Mouse (Mus musculus): ENCODE measurements around the gene Gtf3c6. TPM values are rescaled to one million over a fixed set of nuclear protein-coding genes. Genes with fewer than 3 reads are reported as not detected.

Gtf3c6 gene
- polyA plus RNA-seq, 1 experiment from 2014 or later, result 25.5 TPM

DNA sequence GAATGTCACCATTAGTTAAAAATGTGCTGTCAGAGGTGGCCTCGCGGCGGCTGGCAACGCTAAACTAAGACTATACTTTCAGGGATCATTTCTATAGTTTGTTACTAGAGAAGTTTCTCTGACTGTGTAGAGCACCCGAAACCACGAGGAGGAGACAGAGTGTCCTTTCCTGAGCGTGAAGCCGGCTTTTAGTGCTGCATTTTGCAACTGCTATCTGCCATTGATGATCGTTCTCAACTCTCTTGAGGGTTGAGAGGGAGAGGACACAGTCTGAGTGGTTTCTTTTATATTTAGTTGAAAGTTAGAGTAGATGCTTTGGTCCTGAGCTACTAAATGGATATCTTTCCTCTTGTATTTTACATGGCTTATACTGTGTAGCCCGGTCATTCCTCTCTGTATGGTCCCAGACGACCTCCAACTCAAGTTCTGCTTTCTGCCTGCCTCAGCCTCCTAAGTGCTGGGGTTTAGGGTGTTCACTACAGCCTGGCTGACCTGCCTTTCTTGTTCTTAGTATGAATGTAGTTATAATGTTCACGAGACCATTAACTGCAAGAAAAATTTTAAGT lies 576 bp upstream of the Gtf3c6 start:
- Histone ChIP-seq H3K27me3 (no peaks in the 10 kb centered on the region), H3K4me1 (replicated peaks) (peaks cover 40% of the 10 kb centered on the region), H3K9ac (peak overlapping the region; percentile 83), H3K4me3 (replicated peaks) (peak overlapping the region; percentile 83), H3K4me2 (peak overlapping the region; percentile 86), H3K27ac (replicated peaks) (peak overlapping the region; percentile 92), H3K9me3 (replicated peaks) (no peaks in the 10 kb centered on the region), H3K36me3 (replicated peaks) (peaks cover 11% of the 10 kb centered on the region)
- 0% methylated on average over 12 of the region's 12 CpGs for WGBS (ENCODE audit: insufficient replicate concordance)
- peak; percentile 84 for ATAC-seq (ENCODE audit: insufficient read depth)

DNA sequence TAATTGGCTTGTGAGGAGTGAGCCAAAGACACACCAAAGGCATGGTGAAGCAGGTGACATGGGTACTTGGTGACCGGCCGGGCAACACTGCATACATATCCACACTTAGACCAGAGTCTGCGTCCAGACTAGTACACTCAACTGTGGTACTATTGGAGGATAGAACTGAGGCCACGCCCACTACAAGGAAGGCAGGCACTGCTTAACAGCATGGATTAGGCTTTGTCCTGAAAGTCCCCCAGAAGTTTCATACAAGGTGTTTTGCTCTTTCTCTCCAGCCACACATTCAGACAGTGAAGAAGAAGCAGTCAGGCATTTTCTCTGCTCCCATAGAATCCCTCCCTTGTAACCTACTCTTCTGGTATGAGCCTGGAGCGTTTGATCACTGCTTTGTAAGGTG lies 1.2 kb downstream of the Gtf3c6 start:
- Histone ChIP-seq H3K4me1 (replicated peaks) (peaks cover 40% of the 10 kb centered on the region), H3K27ac (replicated peaks) (peak overlapping the region; percentile 92), H3K9ac (peak overlapping the region; percentile 83), H3K4me3 (replicated peaks) (peak overlapping the region; percentile 83), H3K9me3 (replicated peaks) (no peaks in the 10 kb centered on the region), H3K36me3 (replicated peaks) (peaks cover 26% of the 10 kb centered on the region), H3K27me3 (no peaks in the 10 kb centered on the region), H3K4me2 (peak overlapping the region; percentile 86)
- ATAC-seq (ENCODE audit: insufficient read depth), result peak; percentile 42
- WGBS (ENCODE audit: insufficient replicate concordance), result under 1% methylated on average over 5 of the region's 5 CpGs

DNA sequence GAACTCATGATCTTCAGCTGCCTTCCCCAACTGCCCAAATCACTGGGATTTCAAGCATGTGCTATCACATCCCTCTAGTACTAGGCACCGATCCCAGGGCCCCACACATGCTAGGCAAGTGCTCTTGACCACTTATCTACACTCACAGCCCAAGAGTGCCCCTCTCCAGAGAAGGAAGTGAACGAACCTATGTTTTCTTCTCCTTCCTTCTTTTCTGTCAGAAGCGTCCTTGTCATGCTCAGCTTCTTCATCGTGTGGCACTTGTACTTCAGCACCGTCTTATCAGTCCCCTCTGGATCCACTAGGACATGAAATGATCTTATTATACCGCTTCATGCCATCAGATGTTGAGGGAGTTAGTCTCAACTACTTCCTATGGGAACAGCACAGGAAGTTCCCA lies 6.9 kb downstream of the Gtf3c6 start:
- 29% methylated on average over 6 of the region's 6 CpGs for WGBS (ENCODE audit: insufficient replicate concordance)

DNA sequence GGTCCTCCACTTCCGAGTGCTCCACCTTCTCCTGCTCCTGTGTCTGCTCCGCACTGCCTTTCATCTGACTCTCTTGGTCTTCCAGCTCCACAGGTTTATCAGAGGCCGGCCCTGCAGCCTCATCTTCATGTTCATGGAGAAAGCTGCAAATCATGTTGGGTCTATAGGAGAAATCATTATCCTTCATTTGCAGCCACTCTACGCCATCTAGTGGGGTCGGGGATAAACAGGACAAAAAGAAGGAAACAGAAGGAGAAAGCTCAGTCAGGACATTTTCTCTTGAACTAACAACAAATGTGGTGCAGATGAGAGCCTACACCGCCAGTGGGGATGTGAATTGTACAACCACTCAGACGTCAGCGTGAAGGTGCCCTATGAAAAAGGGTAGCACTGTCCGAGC lies 8.3 kb downstream of the Gtf3c6 start:
- Histone ChIP-seq H3K4me1 (replicated peaks) (peaks cover 14% of the 10 kb centered on the region), H3K4me3 (replicated peaks) (no peak overlapping the region), H3K27me3 (0 out of 2 replicates have a peak, but pooled peaks cover 5% of the 10 kb centered on the region), H3K9me3 (replicated peaks) (no peaks in the 10 kb centered on the region), H3K27ac (replicated peaks) (no peak overlapping the region), H3K9ac (no peak overlapping the region), H3K36me3 (replicated peaks) (peaks cover 59% of the 10 kb centered on the region), H3K4me2 (no peak overlapping the region)
- ATAC-seq (ENCODE audit: insufficient read depth), result no peak
- WGBS (ENCODE audit: insufficient replicate concordance), result 75% methylated on average over 9 of the region's 9 CpGs

More for the DNA sequence above, 6.9 kb downstream of the Gtf3c6 start:
- H3K27ac ChIP-seq (replicated peaks), result no peak overlapping the region
- H3K9me3 ChIP-seq (replicated peaks), result no peaks in the 10 kb centered on the region
- ATAC-seq (ENCODE audit: insufficient read depth), result no peak
- no peak overlapping the region for H3K4me3 ChIP-seq (replicated peaks)
- H3K4me1 ChIP-seq (replicated peaks), result peaks cover 14% of the 10 kb centered on the region
- H3K9ac ChIP-seq, result no peak overlapping the region
- H3K27me3 ChIP-seq, result 0 out of 2 replicates have a peak, but pooled peaks cover 5% of the 10 kb centered on the region
- H3K36me3 ChIP-seq (replicated peaks), result peaks cover 63% of the 10 kb centered on the region
- H3K4me2 ChIP-seq, result no peak overlapping the region

DNA sequence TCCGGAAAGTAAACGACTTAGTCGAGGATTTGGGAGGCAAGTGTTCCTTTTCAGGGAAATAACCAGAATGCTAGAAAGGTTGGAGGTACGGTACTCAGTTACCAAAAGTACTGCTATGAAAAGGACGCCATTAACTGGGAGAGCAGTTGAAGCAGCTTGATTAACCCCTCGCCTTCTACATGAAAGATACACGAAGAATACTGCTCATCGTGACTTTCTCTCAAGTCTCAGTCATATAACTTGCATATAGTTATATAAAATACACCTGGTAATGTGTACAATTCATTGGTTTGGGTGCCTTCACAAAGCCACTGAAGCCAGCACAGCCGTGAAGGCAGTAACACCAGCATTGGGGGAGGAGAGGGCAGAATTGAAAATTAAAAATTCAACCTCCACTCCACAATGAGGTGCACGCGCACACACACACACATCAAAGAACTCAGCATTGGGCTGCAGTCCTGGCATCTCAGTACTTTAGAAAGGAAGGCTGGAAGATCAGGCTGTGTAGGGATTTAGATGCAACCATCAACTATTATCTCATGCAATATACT lies 10.7 kb downstream of the Gtf3c6 start:
- Histone ChIP-seq H3K27me3 (0 out of 2 replicates have a peak, but pooled peaks cover 5% of the 10 kb centered on the region), H3K4me3 (replicated peaks) (peak overlapping the region; percentile 86), H3K9ac (peak overlapping the region; percentile 72; the same call in 1 of the 2 replicates), H3K4me1 (replicated peaks) (peaks cover 14% of the 10 kb centered on the region), H3K36me3 (replicated peaks) (peaks cover 59% of the 10 kb centered on the region), H3K27ac (replicated peaks) (peak overlapping the region; percentile 74; the same call in 1 of the 2 replicates), H3K4me2 (peak overlapping the region; percentile 87), H3K9me3 (replicated peaks) (no peaks in the 10 kb centered on the region)
- WGBS (ENCODE audit: insufficient replicate concordance), result 31% methylated on average over 11 of the region's 11 CpGs
- peak; percentile 25; the same call in 1 of the 2 replicates for ATAC-seq (ENCODE audit: insufficient read depth)

DNA sequence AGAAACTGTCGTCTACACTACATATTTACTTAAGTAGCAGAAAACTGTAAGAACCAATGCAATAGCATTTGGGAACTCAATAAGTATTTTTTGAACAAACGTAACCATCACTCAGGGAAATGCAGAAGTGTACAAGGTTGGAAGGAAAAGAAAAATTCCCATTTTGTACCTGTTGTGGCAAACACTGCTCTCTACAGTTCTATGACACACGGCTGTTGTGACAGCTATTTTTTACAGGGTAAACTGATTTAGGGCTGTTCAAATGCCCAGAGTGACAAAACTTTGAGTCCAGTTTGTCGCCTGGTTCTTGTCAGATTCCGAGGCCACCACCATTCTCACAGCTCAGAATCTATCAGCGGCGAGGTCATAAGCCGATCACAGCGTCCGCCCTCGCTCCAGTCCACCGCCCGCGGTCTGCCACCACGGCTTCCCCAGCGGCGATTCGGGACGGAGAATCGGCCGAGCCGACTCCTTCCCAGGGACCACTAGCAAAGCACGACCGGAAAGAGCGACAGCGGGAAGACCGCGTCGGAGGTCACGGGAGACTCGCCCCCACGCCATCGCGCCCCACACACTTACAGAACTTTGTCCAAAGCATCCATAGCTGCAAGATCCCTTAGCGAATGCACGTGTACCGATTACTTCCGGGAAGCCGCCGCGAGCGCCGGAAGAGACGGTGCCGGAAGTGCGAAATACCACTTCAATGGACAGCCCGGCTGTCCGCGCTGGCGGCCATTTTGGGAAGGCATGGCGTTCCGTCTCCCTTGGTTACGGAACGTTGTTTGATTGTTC lies 11.3 kb downstream of the Gtf3c6 start, which contains the start of gene Rpf2:
Rpf2 (minus strand) TSS at position 663 of the 792 bp plus-strand sequence.
- H3K9ac ChIP-seq, result peak within 1 kb of the TSS; percentile 72
- peak within 1 kb of the TSS; percentile 87 for H3K4me2 ChIP-seq
- H3K36me3 ChIP-seq (replicated peaks), result peaks cover 56% of the 10 kb centered on the region
- ATAC-seq (ENCODE audit: insufficient read depth), result peak; percentile 81
- H3K27me3 ChIP-seq, result 0 out of 2 replicates have a peak, but pooled peaks cover 5% of the 10 kb centered on the region
- peak within 1 kb of the TSS; percentile 86 for H3K4me3 ChIP-seq (replicated peaks)
- peak within 1 kb of the TSS; percentile 74 for H3K27ac ChIP-seq (replicated peaks)
- H3K4me1 ChIP-seq (replicated peaks), result peaks cover 14% of the 10 kb centered on the region
- WGBS (ENCODE audit: insufficient replicate concordance), result under 1% methylated on average over 54 of the region's 54 CpGs
- no peaks in the 10 kb centered on the region for H3K9me3 ChIP-seq (replicated peaks)

DNA sequence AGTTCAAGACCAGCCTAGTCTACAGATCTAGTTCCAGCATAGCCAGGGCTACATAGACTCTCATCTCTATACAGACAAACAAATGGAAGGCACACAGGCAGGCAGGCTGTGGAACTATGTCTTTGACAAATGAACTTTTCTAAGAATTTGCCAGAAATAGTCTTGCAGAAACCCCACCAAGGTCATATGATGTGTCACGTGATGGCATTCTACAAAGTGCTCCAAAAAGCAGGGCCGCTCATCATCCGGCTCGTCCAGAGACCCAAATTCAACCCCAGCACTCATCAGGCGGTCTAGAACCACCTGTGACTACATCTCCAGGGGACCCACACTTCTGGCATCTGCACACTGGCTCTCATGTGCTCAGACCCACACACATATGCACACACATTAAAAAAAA lies 20.1 kb downstream of the Gtf3c6 start:
- WGBS (ENCODE audit: insufficient replicate concordance), result 83% methylated on average over 5 of the region's 5 CpGs
- no peak for ATAC-seq (ENCODE audit: insufficient read depth)
- Histone ChIP-seq H3K9me3 (replicated peaks) (no peaks in the 10 kb centered on the region), H3K4me3 (replicated peaks) (no peak overlapping the region), H3K36me3 (replicated peaks) (peaks cover 57% of the 10 kb centered on the region), H3K27ac (replicated peaks) (no peak overlapping the region), H3K27me3 (no peaks in the 10 kb centered on the region), H3K4me1 (replicated peaks) (no peaks in the 10 kb centered on the region), H3K4me2 (no peak overlapping the region), H3K9ac (no peak overlapping the region)

DNA sequence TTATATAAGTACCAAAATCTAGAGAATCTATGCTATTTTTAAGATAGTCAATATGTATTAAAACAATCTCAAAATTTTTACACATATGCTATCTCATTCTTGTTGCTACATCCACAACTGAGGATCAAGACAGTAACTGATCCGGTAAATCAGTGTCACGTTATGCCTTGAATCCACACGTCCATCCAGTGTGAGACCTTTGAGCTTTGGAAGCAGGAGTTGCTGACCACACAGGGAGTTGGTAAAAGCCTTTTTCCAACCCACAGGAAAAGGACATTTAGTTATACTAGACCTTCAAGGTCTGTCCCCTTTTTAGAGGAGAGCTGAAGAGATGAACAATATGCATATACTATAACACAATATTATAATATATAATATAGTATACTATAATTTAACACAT lies 24.7 kb downstream of the Gtf3c6 start:
- Histone ChIP-seq H3K9me3 (replicated peaks) (no peaks in the 10 kb centered on the region), H3K4me3 (replicated peaks) (no peak overlapping the region), H3K27ac (replicated peaks) (no peak overlapping the region), H3K4me2 (no peak overlapping the region), H3K9ac (no peak overlapping the region), H3K4me1 (replicated peaks) (peaks cover 9% of the 10 kb centered on the region), H3K36me3 (replicated peaks) (peaks cover 69% of the 10 kb centered on the region), H3K27me3 (no peaks in the 10 kb centered on the region)
- 70% methylated on average over 3 of the region's 3 CpGs for WGBS (ENCODE audit: insufficient replicate concordance)
- ATAC-seq (ENCODE audit: insufficient read depth), result no peak

DNA sequence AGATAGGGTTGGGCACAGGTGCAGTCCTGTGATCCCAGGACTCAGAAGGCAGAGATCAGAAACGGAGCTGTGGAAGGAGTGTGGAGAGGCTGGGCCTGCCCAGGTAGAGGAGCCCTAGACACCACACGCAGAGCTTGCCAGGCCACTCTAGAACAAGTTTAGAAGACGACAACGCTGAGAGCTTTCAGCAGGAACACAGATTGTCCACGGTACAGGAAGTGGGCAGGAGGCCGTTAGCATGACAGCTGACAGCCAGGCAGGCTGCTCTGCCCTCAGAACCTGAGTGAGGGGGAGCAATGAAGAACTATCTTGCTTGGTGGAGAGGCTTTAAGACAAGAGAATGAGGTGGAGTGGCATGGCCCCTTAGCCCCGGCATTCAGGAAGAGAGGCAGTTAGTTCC lies 25.5 kb downstream of the Gtf3c6 start:
- 23% methylated on average over 7 of the region's 7 CpGs for WGBS (ENCODE audit: insufficient replicate concordance)
- Histone ChIP-seq H3K4me2 (no peak overlapping the region), H3K9ac (no peak overlapping the region), H3K27ac (replicated peaks) (no peak overlapping the region), H3K27me3 (no peaks in the 10 kb centered on the region), H3K36me3 (replicated peaks) (peaks cover 69% of the 10 kb centered on the region), H3K9me3 (replicated peaks) (no peaks in the 10 kb centered on the region), H3K4me3 (replicated peaks) (no peak overlapping the region), H3K4me1 (replicated peaks) (peaks cover 9% of the 10 kb centered on the region)
- ATAC-seq (ENCODE audit: insufficient read depth), result no peak

DNA sequence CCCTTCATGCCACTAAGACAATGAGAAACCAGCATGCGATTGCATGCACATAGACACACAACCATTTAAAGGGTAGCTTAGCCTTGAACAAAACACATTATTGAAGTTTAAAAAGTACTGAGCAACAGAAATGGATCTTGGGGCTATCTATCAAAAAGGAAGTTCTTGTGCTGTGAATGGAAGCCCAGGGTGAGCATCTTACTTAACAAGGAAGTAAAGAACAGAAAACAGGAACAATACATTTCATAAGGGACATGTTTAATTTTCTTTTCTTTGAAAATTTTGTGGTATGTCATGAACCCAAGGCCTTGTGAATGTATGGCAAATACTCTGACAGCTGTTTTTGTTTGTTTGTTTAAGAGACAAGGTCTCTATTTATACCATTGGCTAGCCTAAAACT lies 28.2 kb downstream of the Gtf3c6 start:
- no peaks in the 10 kb centered on the region for H3K9me3 ChIP-seq (replicated peaks)
- no peak for ATAC-seq (ENCODE audit: insufficient read depth)
- H3K36me3 ChIP-seq (replicated peaks), result peaks cover 72% of the 10 kb centered on the region
- no peak overlapping the region for H3K27ac ChIP-seq (replicated peaks)
- H3K4me1 ChIP-seq (replicated peaks), result peaks cover 9% of the 10 kb centered on the region
- H3K4me3 ChIP-seq (replicated peaks), result no peak overlapping the region
- H3K4me2 ChIP-seq, result no peak overlapping the region
- WGBS (ENCODE audit: insufficient replicate concordance), result 76% methylated on average over 1 of the region's 1 CpGs
- H3K27me3 ChIP-seq, result no peaks in the 10 kb centered on the region
- H3K9ac ChIP-seq, result no peak overlapping the region

DNA sequence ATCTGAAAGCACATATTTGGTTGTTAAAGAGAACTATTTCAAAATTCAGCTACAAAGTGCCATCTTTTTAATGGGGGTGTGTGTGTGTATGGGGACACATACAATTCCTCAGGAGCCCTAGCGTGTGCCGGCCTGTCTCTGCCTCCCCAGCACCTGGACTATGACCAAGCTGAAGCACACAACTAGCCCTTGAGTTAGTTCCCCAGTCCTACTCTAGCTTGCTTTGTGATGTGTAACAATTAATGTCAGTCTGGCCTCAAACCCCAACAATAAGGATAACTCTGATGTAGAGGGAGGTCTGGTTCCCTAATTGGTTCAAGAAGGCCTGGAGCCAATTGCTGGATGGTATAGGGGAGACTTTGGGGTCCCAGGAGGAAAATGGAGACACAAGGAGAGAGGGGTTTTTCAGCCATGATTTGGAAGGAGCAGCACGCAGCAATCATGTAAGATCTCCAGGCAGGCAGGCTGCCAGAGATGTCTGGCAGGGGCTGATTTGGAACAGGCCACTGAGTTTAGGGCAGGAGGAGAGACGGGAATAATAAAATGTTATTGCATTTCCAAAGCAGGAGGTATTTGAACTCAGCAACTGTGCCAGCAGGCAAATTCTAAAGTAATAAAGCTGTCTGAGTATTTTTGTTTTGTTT lies 30.1 kb downstream of the Gtf3c6 start:
- ATAC-seq (ENCODE audit: insufficient read depth), result no peak
- Histone ChIP-seq H3K9me3 (replicated peaks) (no peaks in the 10 kb centered on the region), H3K4me3 (replicated peaks) (no peak overlapping the region), H3K9ac (no peak overlapping the region), H3K27me3 (no peaks in the 10 kb centered on the region), H3K4me2 (no peak overlapping the region), H3K36me3 (replicated peaks) (peaks cover 80% of the 10 kb centered on the region), H3K4me1 (replicated peaks) (peaks cover 9% of the 10 kb centered on the region), H3K27ac (replicated peaks) (no peak overlapping the region)
- 78% methylated on average over 4 of the region's 4 CpGs for WGBS (ENCODE audit: insufficient replicate concordance)

Measured in liver, embryonic 15.5 days (tissue).